ENCODE assay signal across 8 mouse cellular contexts in genomic region chr9:53609306-53609967, GRCm38 (mm10). TPM values are rescaled to one million over a fixed set of nuclear protein-coding genes. Genes with fewer than 3 reads are reported as not detected.
A peak's percentile ranks its signal among the peaks of the same experiment; 100 is the strongest.
DNase-seq lines count a peak whose midpoint lies in the region; ATAC-seq and TF ChIP-seq lines count a peak whose summit lies in the region.

No protein-coding gene starts in this region.

- no peaks in the 10 kb centered on the region for H3K27me3 ChIP-seq in heart, embryonic 12.5 days (replicated peaks)
- no peaks in the 10 kb centered on the region for H3K27me3 ChIP-seq in G1E (ENCODE audit: insufficient read depth, low read length)
- H3K27me3 ChIP-seq in forebrain, embryonic 14.5 days (replicated peaks; ENCODE audit: control insufficient read depth, insufficient read depth, low read length): no peaks in the 10 kb centered on the region
- H3K27me3 ChIP-seq in limb, embryonic 13.5 days: no peaks in the 10 kb centered on the region
- H3K27me3 ChIP-seq in stomach, embryonic 15.5 days (replicated peaks): no peaks in the 10 kb centered on the region

- 0 out of 2 replicates have a peak, but pooled peaks cover 3% of the 10 kb centered on the region for H3K36me3 ChIP-seq in heart, embryonic 12.5 days
- peaks cover 38% of the 10 kb centered on the region for H3K36me3 ChIP-seq in G1E (replicated peaks)
- peaks cover 6% of the 10 kb centered on the region; the same call in 1 of the 2 replicates for H3K36me3 ChIP-seq in forebrain, embryonic 14.5 days (ENCODE audit: control insufficient read depth, insufficient read depth, low read length)
- peaks cover 15% of the 10 kb centered on the region for H3K36me3 ChIP-seq in limb, embryonic 13.5 days
- no peaks in the 10 kb centered on the region for H3K36me3 ChIP-seq in stomach, embryonic 15.5 days

- peak overlapping the region; percentile 88 for H3K4me2 ChIP-seq in heart, embryonic 12.5 days
- H3K4me2 ChIP-seq in forebrain, embryonic 14.5 days (ENCODE audit: low read length): peak overlapping the region; percentile 78
- peak overlapping the region; percentile 81 for H3K4me2 ChIP-seq in limb, embryonic 13.5 days (replicated peaks)
- H3K4me2 ChIP-seq in stomach, embryonic 15.5 days: peak overlapping the region; percentile 78

- 70% methylated on average over 12 of the region's 12 CpGs for WGBS in heart, embryonic 12.5 days
- 73% methylated on average over 12 of the region's 12 CpGs for WGBS in forebrain, embryonic 14.5 days
- 74% methylated on average over 12 of the region's 12 CpGs for WGBS in limb, embryonic 13.5 days
- WGBS in stomach, embryonic 15.5 days: 73% methylated on average over 12 of the region's 12 CpGs

- H3K4me1 ChIP-seq in heart, embryonic 12.5 days (replicated peaks): peaks cover 22% of the 10 kb centered on the region
- peaks cover 19% of the 10 kb centered on the region for H3K4me1 ChIP-seq in G1E (ENCODE audit: insufficient read depth, low read depth, low read length)
- H3K4me1 ChIP-seq in forebrain, embryonic 14.5 days (ENCODE audit: control insufficient read depth, insufficient read depth, low read length): peaks cover 3% of the 10 kb centered on the region; the same call in 1 of the 2 replicates
- peaks cover 10% of the 10 kb centered on the region for H3K4me1 ChIP-seq in limb, embryonic 13.5 days
- 0 out of 2 replicates have a peak, but pooled peaks cover 11% of the 10 kb centered on the region for H3K4me1 ChIP-seq in stomach, embryonic 15.5 days

- H3K9ac ChIP-seq in heart, embryonic 12.5 days: peak overlapping the region; percentile 92
- peak overlapping the region; percentile 86 for H3K9ac ChIP-seq in forebrain, embryonic 14.5 days (ENCODE audit: low read length)
- H3K9ac ChIP-seq in limb, embryonic 13.5 days: peak overlapping the region; percentile 92
- H3K9ac ChIP-seq in stomach, embryonic 15.5 days: peak overlapping the region; percentile 72

- H3K4me3 ChIP-seq in heart, embryonic 12.5 days: peak overlapping the region; percentile 92
- peak overlapping the region; percentile 78 for H3K4me3 ChIP-seq in G1E (ENCODE audit: low read depth, low read length)
- peak overlapping the region; percentile 70 for H3K4me3 ChIP-seq in forebrain, embryonic 14.5 days (ENCODE audit: low read depth, low read length)
- peak overlapping the region; percentile 74 for H3K4me3 ChIP-seq in limb, embryonic 13.5 days
- peak overlapping the region; percentile 64 for H3K4me3 ChIP-seq in stomach, embryonic 15.5 days (replicated peaks)

- no peak for ATAC-seq in heart, embryonic 12.5 days (ENCODE audit: insufficient number of reproducible peaks, low FRiP score)
- ATAC-seq in G1E (ENCODE audit: extremely low read depth, insufficient number of reproducible peaks, low FRiP score, poor library complexity, severe bottlenecking): no peak
- no peak for ATAC-seq in forebrain, embryonic 14.5 days
- no peak for ATAC-seq in limb, embryonic 13.5 days (ENCODE audit: low FRiP score, low read depth)
- no peak for ATAC-seq in stomach, embryonic 15.5 days (ENCODE audit: insufficient read depth, low FRiP score, low read depth)

- H3K9me3 ChIP-seq in heart, embryonic 12.5 days (replicated peaks): no peaks in the 10 kb centered on the region
- H3K9me3 ChIP-seq in G1E (replicated peaks): no peaks in the 10 kb centered on the region
- no peaks in the 10 kb centered on the region for H3K9me3 ChIP-seq in forebrain, embryonic 14.5 days (replicated peaks; ENCODE audit: control insufficient read depth, low read length)
- H3K9me3 ChIP-seq in limb, embryonic 13.5 days: no peaks in the 10 kb centered on the region
- no peaks in the 10 kb centered on the region for H3K9me3 ChIP-seq in stomach, embryonic 15.5 days

- H3K27ac ChIP-seq in heart, embryonic 12.5 days (ENCODE audit: poor library complexity, severe bottlenecking): peak overlapping the region; percentile 90
- peak overlapping the region; percentile 65; the same call in 1 of the 2 replicates for H3K27ac ChIP-seq in forebrain, embryonic 14.5 days (ENCODE audit: low read depth, low read length)
- H3K27ac ChIP-seq in limb, embryonic 13.5 days: no peak overlapping the region
- H3K27ac ChIP-seq in stomach, embryonic 15.5 days: 0 out of 2 replicates have a peak overlapping the region, but pooled peaks have one; percentile 52

- no peak for DNase-seq in heart, adult 11 months
- DNase-seq in G1E (ENCODE audit: low spot score): no peak
- DNase-seq in forebrain, embryonic 14.5 days (ENCODE audit: low spot score): no peak
- no peak for DNase-seq in gastrocnemius, postnatal 25 days
- DNase-seq in gastrocnemius, postnatal 4 days (ENCODE audit: low spot score in 2 of 2): no peak

- TF ChIP-seq CTCF in G1E (IDR thresholded peaks at IDR 0.05; ENCODE audit: low read depth, low read length): no peak

RNA-seq across cellular contexts. Expression of gene Acat1, which starts 0.7 kb away (rescaled TPM):
- polyA plus RNA-seq in heart, embryonic 12.5 days (2016; fragmentation: Nextera tagmentation; extraction: Ambion mirVana): 185 and 195 TPM in 2 replicates
- total RNA-seq in G1E (2014; fragmentation: Nextera tagmentation): 43.6 and 44.2 TPM in 2 replicates
- total RNA-seq in G1E (2017): 75.3 and 76.7 TPM in 2 replicates
- polyA plus RNA-seq in G1E (2012): 118 and 124 TPM in 2 replicates
- 190 and 201 TPM in 2 replicates for polyA plus RNA-seq in forebrain, embryonic 14.5 days (2014; fragmentation: Nextera tagmentation; extraction: Ambion mirVana)
- polyA plus RNA-seq in limb, embryonic 13.5 days (2015; fragmentation: Nextera tagmentation; extraction: Ambion mirVana): 120 and 125 TPM in 2 replicates
- polyA plus RNA-seq in stomach, embryonic 15.5 days (2015; fragmentation: Nextera tagmentation; extraction: Ambion mirVana): 106 and 118 TPM in 2 replicates
- 100 to 1,000 TPM in 1 of 2 experiments, 10 to 100 TPM in 1; 84.1 to 102 TPM for total RNA-seq in gastrocnemius, postnatal 25 days (2021)
- 100 to 1,000 TPM; 144 to 150 TPM for total RNA-seq in gastrocnemius, postnatal 4 days (2021)
